Mouse (Mus musculus) liver, embryonic 13.5 days (tissue): ENCODE data around the gene Sh3d21. TPM values are rescaled to one million over a fixed set of nuclear protein-coding genes. Genes with fewer than 3 reads are reported as not detected.
A peak's percentile ranks its signal among the peaks of the same experiment; 100 is the strongest.
"Not testable (repeated sequence)": the region's sequence is repeated elsewhere in the genome, so short reads cannot be mapped to it uniquely, and the experiment has no call there.

Experiments
- ATAC-seq: fragments of 200-750 bp; cut with Nextera tagmentation; 2 replicates; pipeline ENCODE4 v1.8.0; 2017; ENCODE audit warnings: low read depth, mild to moderate bottlenecking, moderate number of reproducible peaks, moderate library complexity
- DNase-seq: peaks from one replicate; pipeline ENCODE4 v3.0.0; 2022
- H3K27ac ChIP-seq: fragments of 300-500 bp; sonication (generic); 2 replicates; pipeline ENCODE4 v1.5.1; 2015; ENCODE audit warnings: moderate library complexity, mild to moderate bottlenecking, inconsistent platforms
- H3K27me3 ChIP-seq: fragments of 300-500 bp; sonication (generic); 2 replicates; pipeline ENCODE4 v1.6.1; 2015; ENCODE audit warnings: mild to moderate bottlenecking, inconsistent platforms
- H3K36me3 ChIP-seq: fragments of 300-500 bp; sonication (generic); 2 replicates; pipeline ENCODE4 v1.6.1; 2015; ENCODE audit warnings: mild to moderate bottlenecking, inconsistent platforms
- H3K4me1 ChIP-seq: fragments of 300-500 bp; sonication (generic); replicated peaks from 2 replicates; pipeline ENCODE4 v1.6.1; 2015; ENCODE audit warnings: inconsistent platforms
- H3K4me2 ChIP-seq: fragments of 300-500 bp; sonication (generic); 2 replicates; pipeline ENCODE4 v1.6.1; 2015; ENCODE audit warnings: inconsistent platforms, mild to moderate bottlenecking, moderate library complexity
- H3K4me3 ChIP-seq: fragments of 300-500 bp; sonication (generic); replicated peaks from 2 replicates; pipeline ENCODE4 v1.5.1; 2015; ENCODE audit warnings: mild to moderate bottlenecking, inconsistent platforms
- H3K9ac ChIP-seq: fragments of 300-500 bp; sonication (generic); 2 replicates; pipeline ENCODE4 v1.6.1; 2015; ENCODE audit warnings: mild to moderate bottlenecking, inconsistent platforms
- H3K9me3 ChIP-seq: fragments of 300-500 bp; sonication (generic); replicated peaks from 2 replicates; pipeline ENCODE4 v1.6.1; 2016; ENCODE audit warnings: inconsistent platforms
- WGBS: fragments of 180-500 bp; shearing (Covaris S2); methylation state at CpG from one replicate; pipeline ENCODE4 v1.1.7; 2015; ENCODE audit not compliant: insufficient replicate concordance; 5-methylcytosine and 5-hydroxymethylcytosine counted together
- polyA plus RNA-seq: library from polyadenylated mRNA; unstranded; fragments of >200 nt; fragmentation: Nextera tagmentation; extraction: Ambion mirVana; gene quantifications from 2 replicates; pipeline ENCODE4 v1.2.1, GENCODE M21; 2015

Sh3d21 gene
- polyA plus RNA-seq, 1 experiment from 2014 or later: 0.82 TPM

- H3K9me3 ChIP-seq: no peaks in the 10 kb centered on the region
- WGBS: 37% methylated on average over 6 of the region's 6 CpGs
- H3K27ac ChIP-seq: no peak overlapping the region
- peak overlapping the region; percentile 79 for H3K4me3 ChIP-seq
- ATAC-seq: no peak
- H3K9ac ChIP-seq: peak overlapping the region; percentile 88
- H3K4me2 ChIP-seq: peak overlapping the region; percentile 83
- peaks cover 65% of the 10 kb centered on the region for H3K4me1 ChIP-seq
- peaks cover 43% of the 10 kb centered on the region for H3K36me3 ChIP-seq
- no peaks in the 10 kb centered on the region for H3K27me3 ChIP-seq
- DNase-seq: no peak
Observed at GRCm38 (mm10) chr4:126199556-126199955, 36.3 kb upstream of the Sh3d21 start.

DNA sequence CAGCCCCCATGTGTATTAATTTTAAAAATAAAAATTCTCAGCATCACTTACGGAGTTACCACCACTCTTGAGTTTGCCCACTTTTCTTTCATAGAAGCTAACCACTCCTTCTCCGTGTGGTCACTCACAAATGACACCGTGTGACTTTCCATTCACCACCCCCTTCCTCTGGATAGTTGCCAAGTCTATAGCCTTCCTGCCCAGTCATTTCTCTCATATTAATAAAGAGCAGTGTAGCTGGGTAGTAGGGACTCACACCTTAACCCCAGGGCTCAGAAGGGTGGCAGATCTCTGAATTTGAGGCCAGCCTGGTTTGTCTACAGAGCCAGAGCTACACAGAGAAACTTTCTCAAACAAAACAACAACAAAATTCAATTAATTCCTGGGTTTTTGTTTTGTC lies 34.2 kb upstream of the Sh3d21 start:
- Histone ChIP-seq H3K36me3 (peaks cover 64% of the 10 kb centered on the region), H3K9me3 (no peaks in the 10 kb centered on the region), H3K9ac (no peak overlapping the region), H3K4me2 (no peak overlapping the region), H3K27ac (no peak overlapping the region), H3K4me3 (0 out of 2 replicates have a peak overlapping the region, but pooled peaks have one; percentile 0), H3K27me3 (no peaks in the 10 kb centered on the region), H3K4me1 (peaks cover 56% of the 10 kb centered on the region)
- DNase-seq (no peak), ATAC-seq (no peak)
- WGBS: 78% methylated on average over 3 of the region's 3 CpGs

GRCm38 (mm10) chr4:126194916-126195315 lies 31.6 kb upstream of the Sh3d21 start:
- no peak overlapping the region for H3K27ac ChIP-seq
- H3K4me3 ChIP-seq: no peak overlapping the region
- H3K4me1 ChIP-seq: peaks cover 51% of the 10 kb centered on the region
- H3K36me3 ChIP-seq: peaks cover 79% of the 10 kb centered on the region
- DNase-seq (no peak), ATAC-seq (no peak)
- 92% methylated on average over 4 of the region's 4 CpGs for WGBS
- H3K4me2 ChIP-seq: no peak overlapping the region
- no peaks in the 10 kb centered on the region for H3K9me3 ChIP-seq
- no peaks in the 10 kb centered on the region for H3K27me3 ChIP-seq
- no peak overlapping the region for H3K9ac ChIP-seq

DNA sequence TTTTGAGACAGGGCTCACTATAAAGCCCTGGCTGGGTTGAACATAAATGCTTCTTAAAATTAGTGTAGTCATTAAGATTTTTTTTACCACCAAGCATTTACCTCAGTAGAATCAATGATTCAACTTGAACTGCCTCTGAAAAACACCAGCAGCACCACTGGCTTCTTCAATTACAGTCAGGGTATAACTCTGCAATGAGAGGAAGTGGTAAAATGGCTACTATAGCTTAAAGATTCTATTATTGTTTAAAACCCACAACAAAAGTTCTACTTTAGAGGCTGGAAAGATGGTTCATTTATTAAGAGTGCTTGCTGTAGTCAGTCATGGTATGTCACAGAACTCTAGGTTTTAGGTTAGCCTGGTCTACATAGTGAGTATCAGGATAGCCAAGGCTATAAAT lies 30.9 kb upstream of the Sh3d21 start:
- Histone ChIP-seq H3K9me3 (no peaks in the 10 kb centered on the region), H3K36me3 (peaks cover 80% of the 10 kb centered on the region), H3K4me2 (no peak overlapping the region), H3K27ac (no peak overlapping the region), H3K27me3 (no peaks in the 10 kb centered on the region), H3K4me1 (peaks cover 44% of the 10 kb centered on the region), H3K9ac (no peak overlapping the region), H3K4me3 (no peak overlapping the region)
- no peak for DNase-seq
- no peak for ATAC-seq

DNA sequence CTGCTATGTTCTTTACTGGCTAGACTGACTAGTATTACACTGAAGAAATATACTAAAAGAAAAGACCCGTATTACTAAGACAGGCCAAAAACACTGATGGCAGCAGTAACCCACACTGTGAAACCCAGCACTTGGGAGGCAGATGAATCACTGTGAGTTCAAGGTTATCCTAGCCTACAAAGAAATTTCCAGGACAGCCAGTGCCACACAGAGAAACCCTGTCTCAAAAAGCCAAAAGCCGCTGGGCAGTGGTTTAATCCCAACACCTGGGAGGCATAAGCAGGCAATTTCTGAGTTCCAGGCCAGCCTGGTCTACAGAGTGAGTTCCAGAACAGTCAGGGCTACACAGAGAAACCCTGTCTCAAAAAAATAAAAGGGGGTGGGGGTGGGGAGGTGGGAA lies 27.3 kb upstream of the Sh3d21 start:
- H3K9me3 ChIP-seq: no peaks in the 10 kb centered on the region
- H3K9ac ChIP-seq: no peak overlapping the region
- H3K36me3 ChIP-seq: peaks cover 87% of the 10 kb centered on the region
- H3K27ac ChIP-seq: no peak overlapping the region
- H3K4me1 ChIP-seq: peaks cover 18% of the 10 kb centered on the region
- DNase-seq: no peak
- H3K4me2 ChIP-seq: no peak overlapping the region
- no peak for ATAC-seq
- WGBS: 93% methylated on average over 2 of the region's 2 CpGs
- H3K4me3 ChIP-seq: no peak overlapping the region
- no peaks in the 10 kb centered on the region for H3K27me3 ChIP-seq

DNA sequence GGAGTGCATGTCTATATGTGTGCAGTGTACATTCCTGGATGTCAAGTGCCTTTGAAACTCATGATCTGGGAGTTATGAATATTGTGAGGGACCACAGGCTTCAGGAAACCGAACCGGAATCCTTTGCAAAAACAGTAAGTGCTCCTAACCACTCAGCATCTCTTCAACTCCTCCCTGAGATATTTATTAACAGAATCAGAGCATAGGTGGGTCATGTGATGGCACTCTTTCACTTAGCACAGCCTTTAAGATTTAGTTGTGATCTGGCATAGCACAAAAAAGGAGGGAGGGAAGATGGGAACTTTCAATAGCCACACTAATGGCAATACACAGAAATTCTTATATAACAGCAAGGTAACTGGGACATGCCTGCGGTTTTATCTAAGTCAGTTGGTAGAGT lies 23.8 kb upstream of the Sh3d21 start:
- H3K9me3 ChIP-seq: no peaks in the 10 kb centered on the region
- no peak overlapping the region for H3K4me2 ChIP-seq
- H3K27ac ChIP-seq: no peak overlapping the region
- H3K36me3 ChIP-seq: peaks cover 81% of the 10 kb centered on the region
- no peak overlapping the region for H3K9ac ChIP-seq
- no peaks in the 10 kb centered on the region for H3K27me3 ChIP-seq
- WGBS: 87% methylated on average over 3 of the region's 3 CpGs
- DNase-seq (no peak), ATAC-seq (no peak)
- no peak overlapping the region for H3K4me3 ChIP-seq
- H3K4me1 ChIP-seq: peaks cover 6% of the 10 kb centered on the region; the same call in 1 of the 2 replicates

DNA sequence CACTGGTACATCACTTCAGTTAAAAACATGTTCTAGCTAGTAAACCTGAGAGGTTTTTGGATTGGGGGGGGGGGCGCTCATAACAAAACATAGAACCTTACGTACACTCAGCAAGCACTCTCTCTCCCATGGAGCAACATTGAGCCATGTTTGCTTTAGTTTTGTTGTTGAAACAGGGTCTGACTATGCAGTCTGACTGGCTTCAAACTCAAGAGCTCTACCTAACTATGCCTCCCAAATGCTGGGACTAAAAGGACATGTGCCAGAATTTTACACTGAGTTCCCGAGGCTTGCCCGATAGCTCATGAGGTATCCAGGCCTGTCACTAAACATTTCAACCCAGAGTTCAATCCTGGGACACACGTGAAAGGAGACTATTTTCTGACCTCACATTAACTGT lies 19.7 kb upstream of the Sh3d21 start:
- no peak for ATAC-seq
- 87% methylated on average over 5 of the region's 5 CpGs for WGBS

GRCm38 (mm10) chr4:126181170-126181957 lies 18.1 kb upstream of the Sh3d21 start:
- ATAC-seq (0 out of 2 replicates have a peak, but pooled peaks have one; percentile 48), DNase-seq (no peak)
- Histone ChIP-seq H3K4me1 (peaks cover 8% of the 10 kb centered on the region), H3K4me2 (no peak overlapping the region), H3K4me3 (no peak overlapping the region), H3K27me3 (no peaks in the 10 kb centered on the region), H3K36me3 (peaks cover 87% of the 10 kb centered on the region), H3K9me3 (no peaks in the 10 kb centered on the region), H3K27ac (no peak overlapping the region), H3K9ac (no peak overlapping the region)
- 75% methylated on average over 7 of the region's 7 CpGs for WGBS

More for the DNA sequence above, 19.7 kb upstream of the Sh3d21 start:
- H3K4me3 ChIP-seq: no peak overlapping the region
- H3K36me3 ChIP-seq: peaks cover 87% of the 10 kb centered on the region
- H3K9ac ChIP-seq: no peak overlapping the region
- no peaks in the 10 kb centered on the region for H3K9me3 ChIP-seq
- no peak for DNase-seq
- H3K4me2 ChIP-seq: no peak overlapping the region
- no peaks in the 10 kb centered on the region for H3K27me3 ChIP-seq
- peaks cover 8% of the 10 kb centered on the region for H3K4me1 ChIP-seq
- H3K27ac ChIP-seq: no peak overlapping the region

- DNase-seq, H3K4me1 ChIP-seq, H3K4me2 ChIP-seq, H3K27me3 ChIP-seq, H3K4me3 ChIP-seq, H3K27ac ChIP-seq, ATAC-seq, H3K9ac ChIP-seq, H3K9me3 ChIP-seq: not testable (repeated sequence)
- H3K36me3 ChIP-seq: peaks cover 93% of the 10 kb centered on the region
- WGBS: 79% methylated on average over 7 of the region's 7 CpGs
Observed at GRCm38 (mm10) chr4:126175980-126176379, 12.7 kb upstream of the Sh3d21 start.

DNA sequence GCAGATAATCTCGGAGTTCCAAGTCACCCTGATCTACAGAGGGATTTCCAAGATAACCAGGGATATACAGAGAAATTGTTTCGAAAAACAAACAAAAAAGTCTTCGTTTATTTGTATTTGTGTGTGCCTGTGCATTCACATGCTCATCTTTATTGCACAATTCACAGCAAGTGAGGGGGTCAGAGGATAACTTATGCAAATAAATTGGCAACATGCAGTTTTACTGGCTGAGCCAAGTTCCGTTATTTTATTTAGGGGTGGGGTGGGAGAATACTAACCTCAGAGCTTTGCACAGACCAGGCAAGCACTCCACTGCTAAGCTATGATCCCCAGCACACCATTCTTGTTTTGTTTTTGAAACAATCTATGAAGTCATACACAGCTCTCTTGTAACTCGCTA lies 10.5 kb upstream of the Sh3d21 start:
- Histone ChIP-seq H3K27me3 (no peaks in the 10 kb centered on the region), H3K4me3 (no peak overlapping the region), H3K36me3 (peaks cover 93% of the 10 kb centered on the region), H3K27ac (no peak overlapping the region), H3K9ac (no peak overlapping the region), H3K4me1 (no peaks in the 10 kb centered on the region), H3K4me2 (no peak overlapping the region), H3K9me3 (no peaks in the 10 kb centered on the region)
- WGBS: 81% methylated on average over 5 of the region's 5 CpGs
- DNase-seq: no peak
- ATAC-seq: no peak

- H3K4me3 ChIP-seq, ATAC-seq, DNase-seq, H3K27me3 ChIP-seq, H3K9me3 ChIP-seq, H3K27ac ChIP-seq, H3K4me2 ChIP-seq, H3K9ac ChIP-seq: not testable (repeated sequence)
- H3K4me1 ChIP-seq: peaks cover 15% of the 10 kb centered on the region
- H3K36me3 ChIP-seq: peaks cover 97% of the 10 kb centered on the region
- 91% methylated on average over 5 of the region's 5 CpGs for WGBS
Observed at GRCm38 (mm10) chr4:126170737-126171136, 7.4 kb upstream of the Sh3d21 start.

GRCm38 (mm10) chr4:126168851-126169250 lies 5.6 kb upstream of the Sh3d21 start:
- Histone ChIP-seq H3K4me3 (no peak overlapping the region), H3K36me3 (peaks cover 87% of the 10 kb centered on the region), H3K9me3 (no peaks in the 10 kb centered on the region), H3K9ac (no peak overlapping the region), H3K4me2 (no peak overlapping the region), H3K27ac (no peak overlapping the region), H3K27me3 (no peaks in the 10 kb centered on the region), H3K4me1 (peaks cover 16% of the 10 kb centered on the region)
- WGBS: 82% methylated on average over 6 of the region's 6 CpGs
- DNase-seq: no peak
- no peak for ATAC-seq
